Mouse (Mus musculus) brain, embryonic 14.5 days (tissue): ENCODE results near the gene Atl1. TPM values are rescaled to one million over a fixed set of nuclear protein-coding genes. Genes with fewer than 3 reads are reported as not detected.

Source experiments
- DNase-seq: peaks from one replicate; pipeline ENCODE4 v3.0.0-alpha.2; 2011; ENCODE audit warnings: low read depth
- CTCF ChIP-seq: fragments of 200-500 bp; IDR thresholded peaks from 2 replicates; pipeline ENCODE4 v1.5.1; 2012; ENCODE audit warnings: inconsistent platforms, mild to moderate bottlenecking, moderate library complexity, borderline replicate concordance; ENCODE audit not compliant: insufficient read depth, insufficient read length; ENCODE audit errors: extremely low read depth
- POLR2A ChIP-seq: fragments of 200-500 bp; IDR thresholded peaks from 2 replicates; pipeline ENCODE4 v1.6.1; 2012; ENCODE audit warnings: mild to moderate bottlenecking, inconsistent platforms, borderline replicate concordance; ENCODE audit not compliant: poor library complexity, insufficient read depth, insufficient read length, severe bottlenecking; ENCODE audit errors: extremely low read depth
- polyA plus RNA-seq: library from polyadenylated mRNA; depleted of rRNA; stranded (reverse); fragments of >200 nt; gene quantifications from 2 replicates; pipeline ENCODE4 v1.2.3, GENCODE M21; 2012; rRNA removed

Atl1 gene
- polyA plus RNA-seq, 1 experiment, result 75.7 TPM

DNA sequence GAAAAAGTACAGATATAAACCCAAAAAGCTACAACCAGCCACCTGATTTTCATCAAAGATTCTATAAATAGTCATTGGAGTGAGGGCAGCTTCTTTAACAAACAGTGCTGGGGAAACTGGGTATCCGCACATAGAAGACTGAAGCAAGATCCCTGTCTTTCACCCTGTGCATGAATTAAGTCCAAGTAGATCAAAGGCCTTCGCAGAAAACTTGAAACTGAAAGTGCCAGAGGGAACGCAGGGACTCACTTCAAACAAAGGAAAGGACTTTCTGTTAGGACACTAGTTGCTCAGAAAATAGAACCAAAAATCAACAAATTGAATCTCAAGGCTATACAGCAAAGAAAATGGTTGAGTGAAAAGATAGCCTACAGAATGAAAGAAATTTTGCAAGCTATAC is 103.0 kb downstream of the Atl1 start:
- TF ChIP-seq CTCF, result no peak
- TF ChIP-seq POLR2A, result no peak
- DNase-seq, result no peak

DNA sequence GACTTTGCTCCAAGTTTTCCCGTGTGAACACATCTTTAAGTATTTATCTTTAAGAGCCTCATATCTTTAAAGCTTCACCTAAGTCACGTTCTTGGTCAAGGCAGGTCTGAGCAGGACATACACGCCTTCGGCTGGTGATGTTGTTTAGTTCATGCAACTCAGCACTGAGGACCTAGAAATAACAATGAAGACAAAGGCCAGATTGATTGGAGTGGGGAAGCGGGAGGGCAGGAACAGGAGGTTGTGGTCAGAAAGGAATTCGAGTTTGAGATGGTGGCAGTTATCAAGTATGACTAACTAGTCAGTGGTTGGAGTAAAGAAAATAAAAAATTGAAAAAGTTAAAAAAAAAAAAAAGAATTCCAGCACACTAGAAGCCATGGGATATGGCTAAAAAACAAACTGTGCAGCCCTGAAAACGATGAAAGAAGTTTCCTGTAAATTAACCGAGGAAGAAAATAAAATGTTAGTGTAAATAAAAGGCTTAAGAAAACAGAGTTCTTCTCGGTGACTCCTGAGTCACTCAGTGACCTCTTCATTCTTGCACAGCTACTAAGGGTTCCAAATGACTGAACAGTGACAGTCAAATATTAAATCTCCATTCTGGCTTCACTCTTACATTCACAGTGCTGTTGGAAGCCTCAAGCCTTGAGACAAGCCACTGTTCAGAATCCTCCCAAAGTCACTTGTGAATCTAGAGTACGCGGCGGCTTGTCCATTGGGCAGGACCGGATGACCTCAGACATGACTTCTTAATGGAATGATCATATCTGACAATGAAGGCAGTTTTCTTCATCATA is 106.0 kb downstream of the Atl1 start:
- TF ChIP-seq POLR2A, result no peak
- TF ChIP-seq CTCF, result no peak
- DNase-seq, result no peak

DNA sequence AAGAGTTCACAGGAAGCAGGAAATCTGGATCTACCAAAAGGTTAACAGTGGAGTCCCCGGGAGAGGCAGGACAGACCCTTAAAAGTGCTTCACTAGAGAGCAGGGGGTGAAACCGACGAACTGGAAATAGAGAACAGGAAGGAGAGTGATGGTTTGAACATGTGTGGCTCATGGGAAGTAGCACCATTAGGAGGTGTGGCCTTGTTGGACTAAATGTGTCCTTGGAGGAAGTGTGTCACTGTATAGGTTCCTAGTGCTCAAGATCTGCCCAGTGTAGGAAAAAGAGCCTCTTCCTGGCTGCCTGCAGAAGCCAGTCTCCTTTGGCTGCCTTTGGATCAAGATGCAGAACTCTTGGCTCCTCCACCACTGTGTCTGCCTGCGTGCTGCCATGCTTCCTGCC is 112.7 kb downstream of the Atl1 start:
- no peak for DNase-seq
- TF ChIP-seq POLR2A, result no peak

DNA sequence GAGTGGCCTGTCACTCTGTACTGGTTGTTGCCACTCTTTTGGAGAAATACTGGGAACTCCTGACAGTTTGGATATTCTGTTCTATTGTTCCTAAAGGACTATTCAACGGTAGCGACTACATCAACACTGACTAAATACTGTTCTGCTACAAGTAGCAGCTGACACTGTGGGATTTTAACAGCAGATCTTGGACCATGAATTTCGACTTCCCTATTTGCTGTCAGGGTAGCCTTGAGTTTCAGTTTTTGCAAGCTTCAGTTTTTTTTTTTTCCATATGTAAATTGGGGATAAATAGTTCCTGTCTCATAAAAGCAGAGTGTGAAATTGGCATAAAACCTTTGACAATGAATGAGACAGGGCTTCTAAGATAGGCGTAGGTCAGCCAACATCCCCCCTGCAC is 117.9 kb downstream of the Atl1 start:
- TF ChIP-seq CTCF (no peak), POLR2A (no peak)
- no peak for DNase-seq

DNA sequence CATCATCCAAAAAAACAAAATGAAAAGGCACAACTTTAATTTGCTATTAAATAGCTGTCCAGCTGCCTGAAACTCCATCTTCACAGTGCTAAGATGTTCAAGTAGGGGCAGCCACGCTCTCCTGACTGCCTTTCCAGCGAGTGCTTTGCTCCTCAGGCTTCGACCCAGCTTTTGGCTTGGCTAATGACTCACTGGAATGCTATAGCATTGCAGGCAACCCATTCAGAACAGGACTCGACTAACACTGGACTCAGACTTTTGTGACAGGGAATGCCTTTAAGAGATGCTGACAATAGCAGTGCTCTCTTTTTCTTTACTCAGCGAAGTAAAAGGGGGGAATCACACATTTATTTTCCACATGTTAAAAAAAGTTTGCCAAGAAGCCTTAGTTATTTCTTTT is 119.3 kb downstream of the Atl1 start:
- no peak for DNase-seq
- no peak for TF ChIP-seq POLR2A
- no peak for TF ChIP-seq CTCF

DNA sequence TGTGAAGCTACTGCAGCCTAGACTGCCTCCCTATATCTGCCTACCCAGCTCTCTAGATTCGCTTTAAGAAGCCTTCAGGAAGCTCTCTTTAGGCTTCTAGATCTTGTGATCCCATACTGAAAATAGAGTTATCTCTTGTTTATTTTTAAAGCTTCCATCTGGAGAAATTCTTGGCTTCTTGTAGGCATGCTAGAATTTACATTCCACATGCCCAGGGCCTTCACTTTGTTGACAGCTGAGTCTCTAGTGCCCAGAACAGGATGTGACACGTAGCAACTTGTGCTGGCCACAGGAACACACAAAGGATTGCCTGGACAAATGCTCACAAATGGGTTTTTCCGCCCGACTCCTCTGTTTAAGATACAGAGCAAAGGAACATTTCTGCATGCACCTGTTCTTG is 123.5 kb downstream of the Atl1 start:
- TF ChIP-seq CTCF, result no peak
- TF ChIP-seq POLR2A, result no peak
- DNase-seq, result no peak

Other genes starting within 250 kb of the Atl1 start
- 36.0 and 41.8 TPM in 2 replicates for gene Sos2, start 210.8 kb upstream of the Atl1 start, polyA plus RNA-seq
- 9.2 and 9.9 TPM in 2 replicates for gene L2hgdh, start 167.7 kb upstream of the Atl1 start, polyA plus RNA-seq
- gene Atp5s, start 167.7 kb upstream of the Atl1 start, polyA plus RNA-seq, result 17.4 and 26.6 TPM in 2 replicates
- gene Cdkl1, start 101.3 kb upstream of the Atl1 start, polyA plus RNA-seq, result 2.2 and 3.4 TPM in 2 replicates
- gene Map4k5, start 586 bp downstream of the Atl1 start, polyA plus RNA-seq, result 20.4 and 25.7 TPM in 2 replicates
- 29.6 and 33.4 TPM in 2 replicates for gene Sav1, start 94.4 kb downstream of the Atl1 start, polyA plus RNA-seq
- 23.8 and 29.7 TPM in 2 replicates for gene Nin, start 221.1 kb downstream of the Atl1 start, polyA plus RNA-seq